Mouse (Mus musculus): ENCODE data around the gene Dusp6.
A peak's percentile ranks its signal among the peaks of the same experiment; 100 is the strongest.

The Dusp6 gene

GRCm38 (mm10) chr10:99273006-99273405 is 10.0 kb downstream of the Dusp6 start:
- DNase-seq (ENCODE audit: low spot score), result no peak

- DNase-seq (ENCODE audit: low spot score), result no peak
Measured at GRCm38 (mm10) chr10:99274640-99275039, 11.6 kb downstream of the Dusp6 start.

- DNase-seq (ENCODE audit: low spot score), result peak; percentile 72
Measured at GRCm38 (mm10) chr10:99279067-99279880, 16.2 kb downstream of the Dusp6 start.

- no peak for DNase-seq (ENCODE audit: low spot score)
Measured at GRCm38 (mm10) chr10:99283981-99284385, 21.0 kb downstream of the Dusp6 start.

- DNase-seq (ENCODE audit: low spot score), result no peak
Measured at GRCm38 (mm10) chr10:99284918-99285317, 21.9 kb downstream of the Dusp6 start.

- DNase-seq (ENCODE audit: low spot score), result no peak
Measured at GRCm38 (mm10) chr10:99285759-99286158, 22.7 kb downstream of the Dusp6 start.

- no peak for DNase-seq (ENCODE audit: low spot score)
Measured at GRCm38 (mm10) chr10:99286213-99286612, 23.2 kb downstream of the Dusp6 start.

GRCm38 (mm10) chr10:99286787-99287186 is 23.8 kb downstream of the Dusp6 start:
- no peak for DNase-seq (ENCODE audit: low spot score)

GRCm38 (mm10) chr10:99287206-99287605 is 24.2 kb downstream of the Dusp6 start:
- no peak for DNase-seq (ENCODE audit: low spot score)

GRCm38 (mm10) chr10:99289176-99289575 is 26.1 kb downstream of the Dusp6 start:
- no peak for DNase-seq (ENCODE audit: low spot score)

- no peak for DNase-seq (ENCODE audit: low spot score)
Measured at GRCm38 (mm10) chr10:99293111-99293640, 30.1 kb downstream of the Dusp6 start.

- peak; percentile 70 for DNase-seq (ENCODE audit: low spot score)
Measured at GRCm38 (mm10) chr10:99297721-99298120, 34.7 kb downstream of the Dusp6 start.

GRCm38 (mm10) chr10:99298328-99299295 is 35.6 kb downstream of the Dusp6 start:
- peak; percentile 76 for DNase-seq (ENCODE audit: low spot score)

GRCm38 (mm10) chr10:99299303-99299702 is 36.3 kb downstream of the Dusp6 start:
- DNase-seq (ENCODE audit: low spot score), result no peak

- DNase-seq (ENCODE audit: low spot score), result peak; percentile 23
Measured at GRCm38 (mm10) chr10:99302051-99302450, 39.0 kb downstream of the Dusp6 start.

GRCm38 (mm10) chr10:99308837-99309236 is 45.8 kb downstream of the Dusp6 start:
- DNase-seq (ENCODE audit: low spot score), result no peak

- DNase-seq (ENCODE audit: low spot score), result no peak
Measured at GRCm38 (mm10) chr10:99309617-99310016, 46.6 kb downstream of the Dusp6 start.

- no peak for DNase-seq (ENCODE audit: low spot score)
Measured at GRCm38 (mm10) chr10:99310204-99310603, 47.2 kb downstream of the Dusp6 start.

- no peak for DNase-seq (ENCODE audit: low spot score)
Measured at GRCm38 (mm10) chr10:99311956-99312355, 48.9 kb downstream of the Dusp6 start.

GRCm38 (mm10) chr10:99314366-99314765 is 51.3 kb downstream of the Dusp6 start:
- DNase-seq (ENCODE audit: low spot score), result no peak

GRCm38 (mm10) chr10:99317057-99317456 is 54.0 kb downstream of the Dusp6 start:
- no peak for DNase-seq (ENCODE audit: low spot score)
